Mouse (Mus musculus): ENCODE data around the gene Uck2.

- TF ChIP-seq POLR2A (IDR thresholded peaks at IDR 0.05; ENCODE audit: control insufficient read depth, low read depth, low read length) = peak; percentile 28; the same call in 1 of the 2 replicates
- TF ChIP-seq CTCF (IDR thresholded peaks at IDR 0.05; ENCODE audit: control insufficient read depth, insufficient read depth, insufficient replicate concordance, low read depth, low read length) = no peak
Observed at GRCm38 (mm10) chr1:167283441-167284257, 1.5 kb downstream of the Uck2 start.
